Mouse (Mus musculus): ENCODE results near the gene Gm45015. TPM values are rescaled to one million over a fixed set of nuclear protein-coding genes. Genes with fewer than 3 reads are reported as not detected.

Gene Gm45015
- polyA plus RNA-seq, 1 experiment from 2014 or later = not detected

GRCm38 (mm10) chrX:73342941-73343735 lies 6.5 kb upstream of the Gm45015 start:
- peak overlapping the region; percentile 61 for H3K4me3 ChIP-seq (ENCODE audit: low read depth, low read length)
- ATAC-seq (ENCODE audit: insufficient number of reproducible peaks, low FRiP score, low TSS enrichment, low read depth) = 0 out of 2 replicates have a peak, but pooled peaks have one; percentile 54
- H3K4me1 ChIP-seq (ENCODE audit: control insufficient read depth, insufficient read depth, low read length) = no peaks in the 10 kb centered on the region
- H3K27ac ChIP-seq (replicated peaks; ENCODE audit: low read depth, low read length) = no peak overlapping the region; the same call in 1 of the 2 replicates
- H3K36me3 ChIP-seq (ENCODE audit: control insufficient read depth, insufficient read depth, low read length) = no peaks in the 10 kb centered on the region
- 15% methylated on average over 15 of the region's 15 CpGs for WGBS
- 0 out of 2 replicates have a peak, but pooled peaks cover 2% of the 10 kb centered on the region for H3K27me3 ChIP-seq (ENCODE audit: control insufficient read depth, insufficient read depth, low read length)
- peak overlapping the region; percentile 48 for H3K4me2 ChIP-seq (ENCODE audit: low read depth, severe bottlenecking)
- peak overlapping the region; percentile 74 for H3K9ac ChIP-seq (ENCODE audit: low read length)
- no peak for DNase-seq (ENCODE audit: low spot score)
- H3K9me3 ChIP-seq (ENCODE audit: control insufficient read depth, low read length) = no peaks in the 10 kb centered on the region

GRCm38 (mm10) chrX:73342483-73342895 lies 5.8 kb upstream of the Gm45015 start, which contains the start of gene Zfp275:
Zfp275 (plus strand) TSS chrX:73342621.
- 23% methylated on average over 36 of the region's 37 CpGs for WGBS
- H3K4me1 ChIP-seq (ENCODE audit: control insufficient read depth, insufficient read depth, low read length) = no peaks in the 10 kb centered on the region
- no peak within 1 kb of the TSS; the same call in 1 of the 2 replicates for H3K27ac ChIP-seq (replicated peaks; ENCODE audit: low read depth, low read length)
- peak within 1 kb of the TSS; percentile 61 for H3K4me3 ChIP-seq (ENCODE audit: low read depth, low read length)
- peak; percentile 83 for DNase-seq (ENCODE audit: low spot score)
- H3K9me3 ChIP-seq (ENCODE audit: control insufficient read depth, low read length) = no peaks in the 10 kb centered on the region
- no peaks in the 10 kb centered on the region for H3K36me3 ChIP-seq (ENCODE audit: control insufficient read depth, insufficient read depth, low read length)
- 0 out of 2 replicates have a peak, but pooled peaks cover 2% of the 10 kb centered on the region for H3K27me3 ChIP-seq (ENCODE audit: control insufficient read depth, insufficient read depth, low read length)
- peak; percentile 88 for ATAC-seq (ENCODE audit: insufficient number of reproducible peaks, low FRiP score, low TSS enrichment, low read depth)
- H3K4me2 ChIP-seq (ENCODE audit: low read depth, severe bottlenecking) = peak within 1 kb of the TSS; percentile 48
- H3K9ac ChIP-seq (ENCODE audit: low read length) = peak within 1 kb of the TSS; percentile 74

- no peak overlapping the region for H3K4me2 ChIP-seq (ENCODE audit: low read depth, severe bottlenecking)
Observed at GRCm38 (mm10) chrX:73342068-73342467, 5.4 kb upstream of the Gm45015 start.

GRCm38 (mm10) chrX:73341473-73341872 lies 4.8 kb upstream of the Gm45015 start:
- H3K4me1 ChIP-seq (ENCODE audit: control insufficient read depth, insufficient read depth, low read length) = no peaks in the 10 kb centered on the region
- no peaks in the 10 kb centered on the region for H3K9me3 ChIP-seq (ENCODE audit: control insufficient read depth, low read length)
- no peak overlapping the region for H3K4me2 ChIP-seq (ENCODE audit: low read depth, severe bottlenecking)
- no peak for ATAC-seq (ENCODE audit: insufficient number of reproducible peaks, low FRiP score, low TSS enrichment, low read depth)
- WGBS = 79% methylated on average over 1 of the region's 1 CpGs
- H3K27ac ChIP-seq (replicated peaks; ENCODE audit: low read depth, low read length) = no peak overlapping the region
- no peaks in the 10 kb centered on the region for H3K36me3 ChIP-seq (ENCODE audit: control insufficient read depth, insufficient read depth, low read length)
- 0 out of 2 replicates have a peak, but pooled peaks cover 2% of the 10 kb centered on the region for H3K27me3 ChIP-seq (ENCODE audit: control insufficient read depth, insufficient read depth, low read length)
- H3K9ac ChIP-seq (ENCODE audit: low read length) = no peak overlapping the region
- no peak overlapping the region for H3K4me3 ChIP-seq (ENCODE audit: low read depth, low read length)
- DNase-seq (ENCODE audit: low spot score) = no peak

More at GRCm38 (mm10) chrX:73342068-73342467, 5.4 kb upstream of the Gm45015 start:
- H3K36me3 ChIP-seq (ENCODE audit: control insufficient read depth, insufficient read depth, low read length) = no peaks in the 10 kb centered on the region
- 0 out of 2 replicates have a peak, but pooled peaks cover 2% of the 10 kb centered on the region for H3K27me3 ChIP-seq (ENCODE audit: control insufficient read depth, insufficient read depth, low read length)
- no peak overlapping the region for H3K9ac ChIP-seq (ENCODE audit: low read length)
- WGBS = 32% methylated on average over 3 of the region's 3 CpGs
- H3K4me1 ChIP-seq (ENCODE audit: control insufficient read depth, insufficient read depth, low read length) = no peaks in the 10 kb centered on the region
- no peaks in the 10 kb centered on the region for H3K9me3 ChIP-seq (ENCODE audit: control insufficient read depth, low read length)
- DNase-seq (ENCODE audit: low spot score) = no peak
- 0 out of 2 replicates have a peak, but pooled peaks have one; percentile 9 for ATAC-seq (ENCODE audit: insufficient number of reproducible peaks, low FRiP score, low TSS enrichment, low read depth)
- H3K4me3 ChIP-seq (ENCODE audit: low read depth, low read length) = peak overlapping the region; percentile 61; the same call in 1 of the 2 replicates
- no peak overlapping the region for H3K27ac ChIP-seq (replicated peaks; ENCODE audit: low read depth, low read length)

- H3K9ac ChIP-seq (ENCODE audit: low read length) = no peak overlapping the region
- H3K27ac ChIP-seq (replicated peaks; ENCODE audit: low read depth, low read length) = no peak overlapping the region
- H3K4me1 ChIP-seq (ENCODE audit: control insufficient read depth, insufficient read depth, low read length) = no peaks in the 10 kb centered on the region
- DNase-seq (ENCODE audit: low spot score) = no peak
- no peaks in the 10 kb centered on the region for H3K27me3 ChIP-seq (ENCODE audit: control insufficient read depth, insufficient read depth, low read length)
- no peaks in the 10 kb centered on the region for H3K36me3 ChIP-seq (ENCODE audit: control insufficient read depth, insufficient read depth, low read length)
- no peak overlapping the region for H3K4me3 ChIP-seq (ENCODE audit: low read depth, low read length)
- H3K9me3 ChIP-seq (ENCODE audit: control insufficient read depth, low read length) = no peaks in the 10 kb centered on the region
- no peak for ATAC-seq (ENCODE audit: insufficient number of reproducible peaks, low FRiP score, low TSS enrichment, low read depth)
- no peak overlapping the region for H3K4me2 ChIP-seq (ENCODE audit: low read depth, severe bottlenecking)
Observed at GRCm38 (mm10) chrX:73333548-73333947, 3.1 kb downstream of the Gm45015 start.

- ATAC-seq (ENCODE audit: insufficient number of reproducible peaks, low FRiP score, low TSS enrichment, low read depth) (no peak), DNase-seq (ENCODE audit: low spot score) (no peak)
- H3K27ac ChIP-seq (replicated peaks; ENCODE audit: low read depth, low read length) = no peak overlapping the region
- no peaks in the 10 kb centered on the region for H3K9me3 ChIP-seq (ENCODE audit: control insufficient read depth, low read length)
- H3K4me2 ChIP-seq (ENCODE audit: low read depth, severe bottlenecking) = no peak overlapping the region
- no peaks in the 10 kb centered on the region for H3K27me3 ChIP-seq (ENCODE audit: control insufficient read depth, insufficient read depth, low read length)
- no peak overlapping the region for H3K9ac ChIP-seq (ENCODE audit: low read length)
- H3K4me3 ChIP-seq (ENCODE audit: low read depth, low read length) = no peak overlapping the region
- 78% methylated on average over 2 of the region's 2 CpGs for WGBS
- no peaks in the 10 kb centered on the region for H3K36me3 ChIP-seq (ENCODE audit: control insufficient read depth, insufficient read depth, low read length)
- H3K4me1 ChIP-seq (ENCODE audit: control insufficient read depth, insufficient read depth, low read length) = no peaks in the 10 kb centered on the region
Observed at GRCm38 (mm10) chrX:73327215-73327614, 9.4 kb downstream of the Gm45015 start.

- Histone ChIP-seq H3K36me3 (ENCODE audit: control insufficient read depth, insufficient read depth, low read length) (no peaks in the 10 kb centered on the region), H3K27ac (replicated peaks; ENCODE audit: low read depth, low read length) (no peak overlapping the region), H3K9ac (ENCODE audit: low read length) (no peak overlapping the region), H3K9me3 (ENCODE audit: control insufficient read depth, low read length) (no peaks in the 10 kb centered on the region), H3K4me1 (ENCODE audit: control insufficient read depth, insufficient read depth, low read length) (no peaks in the 10 kb centered on the region), H3K27me3 (ENCODE audit: control insufficient read depth, insufficient read depth, low read length) (no peaks in the 10 kb centered on the region), H3K4me2 (ENCODE audit: low read depth, severe bottlenecking) (no peak overlapping the region), H3K4me3 (ENCODE audit: low read depth, low read length) (no peak overlapping the region)
- ATAC-seq (ENCODE audit: insufficient number of reproducible peaks, low FRiP score, low TSS enrichment, low read depth) (no peak), DNase-seq (ENCODE audit: low spot score) (no peak)
- WGBS = 75% methylated on average over 3 of the region's 3 CpGs
Observed at GRCm38 (mm10) chrX:73321029-73321428, 15.6 kb downstream of the Gm45015 start.

- DNase-seq (ENCODE audit: low spot score) (peak; percentile 21), ATAC-seq (ENCODE audit: insufficient number of reproducible peaks, low FRiP score, low TSS enrichment, low read depth) (no peak)
- Histone ChIP-seq H3K27ac (replicated peaks; ENCODE audit: low read depth, low read length) (no peak overlapping the region), H3K27me3 (ENCODE audit: control insufficient read depth, insufficient read depth, low read length) (no peaks in the 10 kb centered on the region), H3K9ac (ENCODE audit: low read length) (no peak overlapping the region), H3K4me3 (ENCODE audit: low read depth, low read length) (no peak overlapping the region), H3K9me3 (ENCODE audit: control insufficient read depth, low read length) (no peaks in the 10 kb centered on the region), H3K36me3 (ENCODE audit: control insufficient read depth, insufficient read depth, low read length) (no peaks in the 10 kb centered on the region), H3K4me2 (ENCODE audit: low read depth, severe bottlenecking) (no peak overlapping the region), H3K4me1 (ENCODE audit: control insufficient read depth, insufficient read depth, low read length) (no peaks in the 10 kb centered on the region)
- WGBS = 52% methylated on average over 3 of the region's 3 CpGs
Observed at GRCm38 (mm10) chrX:73312522-73312921, 24.1 kb downstream of the Gm45015 start.

All from limb, embryonic 11.5 days (tissue).